Mouse (Mus musculus) heart, adult 2 months (tissue): Measurements from ENCODE around the gene Rgs3. TPM values are rescaled to one million over a fixed set of nuclear protein-coding genes. Genes with fewer than 3 reads are reported as not detected.
A peak's percentile ranks its signal among the peaks of the same experiment; 100 is the strongest.

Experiments used
- DNase-seq, 2 experiments: peaks; one replicate each; pipeline ENCODE4 v3.0.0; 2021
- H3K27ac ChIP-seq: fragments of 200-600 bp; 2 replicates; pipeline ENCODE4 v1.8.1; 2022
- H3K27me3 ChIP-seq: fragments of 200-500 bp; 2 replicates; pipeline ENCODE4 v1.6.1; 2012; ENCODE audit warnings: mild to moderate bottlenecking, low read length, inconsistent platforms, mixed read lengths; ENCODE audit not compliant: control insufficient read depth, insufficient read depth
- H3K36me3 ChIP-seq: fragments of 200-500 bp; 2 replicates; pipeline ENCODE4 v1.6.1; 2012; ENCODE audit warnings: low read length, inconsistent platforms; ENCODE audit not compliant: control insufficient read depth, insufficient read depth
- H3K4me1 ChIP-seq: fragments of 200-500 bp; 2 replicates; pipeline ENCODE4 v1.6.1; 2011; ENCODE audit warnings: low read length; ENCODE audit not compliant: control insufficient read depth, insufficient read depth
- H3K4me3 ChIP-seq: fragments of 200-600 bp; 2 replicates; pipeline ENCODE4 v1.8.1; 2022
- H3K79me2 ChIP-seq: fragments of 200-500 bp; replicated peaks from 2 replicates; pipeline ENCODE4 v1.6.1; 2012; ENCODE audit warnings: mild to moderate bottlenecking, inconsistent platforms, low read length, moderate library complexity, mixed read lengths; ENCODE audit not compliant: control insufficient read depth, insufficient read depth
- H3K9ac ChIP-seq: fragments of 200-500 bp; 2 replicates; pipeline ENCODE4 v1.6.1; 2012; ENCODE audit warnings: low read depth, mild to moderate bottlenecking, control low read depth, inconsistent platforms, low read length, mixed read lengths
- CTCF ChIP-seq: fragments of 200-600 bp; IDR thresholded peaks from 2 replicates; pipeline ENCODE4 v1.8.1; 2022; ENCODE audit warnings: antibody characterized with exemption, mild to moderate bottlenecking, moderate library complexity
- EP300 ChIP-seq: fragments of 200-500 bp; IDR thresholded peaks from 2 replicates; pipeline ENCODE4 v1.6.1; 2011; ENCODE audit warnings: low read depth, low read length, control low read depth; ENCODE audit not compliant: insufficient read depth
- POLR2A ChIP-seq: fragments of 200-500 bp; IDR thresholded peaks from 2 replicates; pipeline ENCODE4 v1.6.1; 2011; ENCODE audit warnings: mild to moderate bottlenecking, low read depth, low read length, control low read depth; ENCODE audit not compliant: insufficient read depth
- WGBS: fragments of 180-500 bp; shearing (Covaris S2); methylation state at CpG from one replicate; pipeline ENCODE4 v1.1.7; 2018; 5-methylcytosine and 5-hydroxymethylcytosine counted together
- intact Hi-C: fragments of 180-260 bp; cut with DNase I; formaldehyde crosslinking; loops from one replicate; pipeline ENCODE4 v1.15.1; 2025
- polyA plus RNA-seq: library from polyadenylated mRNA; depleted of rRNA; stranded (reverse); fragments of >200 nt; gene quantifications from 2 replicates; pipeline ENCODE4 v1.2.3, GENCODE M21; 2012
- total RNA-seq, 2 experiments: library from RNA; stranded (reverse); gene quantifications; 2 replicates each; pipeline ENCODE4 v1.2.3; 2021

Rgs3 gene
- total and polyA plus RNA-seq, 3 experiments, result 23.5 to 48.1 (median 33.7) TPM

DNA sequence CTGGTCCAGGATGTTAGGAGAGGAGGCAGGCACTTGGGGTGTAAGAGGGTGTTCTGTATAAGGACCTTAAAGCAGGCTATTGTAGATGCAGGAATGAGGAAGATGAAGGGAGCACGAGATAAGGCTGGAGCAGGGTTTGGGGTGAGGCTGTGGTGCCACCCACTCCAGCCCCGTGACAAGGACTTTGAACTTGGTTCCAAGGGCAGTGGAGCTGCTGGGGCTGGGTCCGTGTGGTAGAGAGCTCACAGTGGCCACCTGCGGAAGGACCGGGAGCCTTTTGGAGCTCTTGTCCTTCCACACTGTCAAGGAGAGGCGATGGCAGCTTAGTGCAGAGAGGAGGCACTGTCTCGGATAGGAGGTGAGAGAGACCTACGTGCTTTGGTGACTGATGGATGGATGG, 109.0 kb downstream of the Rgs3 start:
- DNase-seq, result no peak
- no peak for TF ChIP-seq POLR2A
- TF ChIP-seq EP300, result no peak
- no peak for TF ChIP-seq CTCF
- intact Hi-C loops, result no loop called here
- no peak overlapping the region for H3K27ac ChIP-seq
- no peak overlapping the region for H3K4me3 ChIP-seq
- no peaks in the 10 kb centered on the region for H3K79me2 ChIP-seq
- H3K4me1 ChIP-seq, result peaks cover 24% of the 10 kb centered on the region
- no peaks in the 10 kb centered on the region for H3K27me3 ChIP-seq
- WGBS, result 93% methylated on average over 8 of the region's 8 CpGs
- peaks cover 2% of the 10 kb centered on the region; the same call in 1 of the 2 replicates for H3K36me3 ChIP-seq
- H3K9ac ChIP-seq, result no peak overlapping the region

DNA sequence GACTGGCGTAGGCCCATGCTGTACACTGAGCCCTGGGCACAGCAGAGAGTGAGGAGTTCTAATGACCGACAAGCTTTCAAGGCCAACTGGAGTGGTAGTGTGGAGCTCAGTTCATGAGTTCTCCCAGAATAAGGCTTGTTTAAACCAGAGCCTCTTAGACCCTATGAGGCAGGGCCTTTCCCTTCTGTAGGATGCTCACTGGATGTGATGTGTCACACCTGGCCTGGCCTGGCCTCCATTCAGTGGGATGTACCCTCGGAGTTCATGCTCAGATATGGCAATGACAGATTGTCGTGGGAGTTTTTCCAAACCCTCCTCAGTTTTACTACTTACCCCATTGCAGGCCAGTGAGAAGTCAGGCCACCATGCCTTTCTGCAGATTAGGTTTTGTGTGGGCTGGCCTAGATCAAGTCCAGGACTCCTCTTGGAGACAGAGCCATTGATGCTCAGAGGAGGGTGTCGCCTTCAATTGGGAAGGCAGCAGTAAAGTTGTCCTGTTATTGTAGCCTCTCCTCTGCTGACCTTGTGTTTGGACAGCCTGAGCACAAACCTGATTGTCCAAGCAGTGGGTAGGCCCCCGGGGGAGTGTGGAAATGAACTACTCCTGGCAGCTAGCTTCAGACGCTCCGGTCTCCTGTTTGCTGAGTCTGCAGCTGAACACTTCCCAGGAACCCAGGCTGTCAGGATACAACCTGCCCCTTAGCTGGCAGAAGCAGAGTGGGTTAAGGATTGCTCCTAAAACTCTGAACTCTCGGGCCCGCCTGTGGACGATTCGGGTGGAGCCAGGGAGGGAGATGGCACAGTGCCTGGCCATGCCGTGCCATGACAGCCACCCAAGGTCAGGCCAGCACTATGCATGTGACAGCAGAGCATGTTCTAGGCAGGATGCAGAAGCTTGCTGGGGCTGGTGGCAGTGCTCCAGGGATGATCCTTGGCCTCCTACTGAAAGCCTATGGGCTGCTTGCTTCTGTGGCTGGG, 109.7 kb downstream of the Rgs3 start:
- peak overlapping the region; percentile 17; the same call in 1 of the 2 replicates for H3K27ac ChIP-seq
- H3K27me3 ChIP-seq, result no peaks in the 10 kb centered on the region
- peak; percentile 71 to 74 for DNase-seq
- TF ChIP-seq POLR2A (no peak), CTCF (0 out of 2 replicates have a peak, but pooled peaks have one; percentile 9), EP300 (0 out of 2 replicates have a peak, but pooled peaks have one; percentile 18)
- WGBS, result 31% methylated on average over 13 of the region's 13 CpGs
- peak overlapping the region; percentile 15; the same call in 1 of the 2 replicates for H3K9ac ChIP-seq
- peaks cover 2% of the 10 kb centered on the region; the same call in 1 of the 2 replicates for H3K36me3 ChIP-seq
- no peaks in the 10 kb centered on the region for H3K79me2 ChIP-seq
- intact Hi-C loops, result no loop called here
- no peak overlapping the region for H3K4me3 ChIP-seq
- H3K4me1 ChIP-seq, result peaks cover 19% of the 10 kb centered on the region

DNA sequence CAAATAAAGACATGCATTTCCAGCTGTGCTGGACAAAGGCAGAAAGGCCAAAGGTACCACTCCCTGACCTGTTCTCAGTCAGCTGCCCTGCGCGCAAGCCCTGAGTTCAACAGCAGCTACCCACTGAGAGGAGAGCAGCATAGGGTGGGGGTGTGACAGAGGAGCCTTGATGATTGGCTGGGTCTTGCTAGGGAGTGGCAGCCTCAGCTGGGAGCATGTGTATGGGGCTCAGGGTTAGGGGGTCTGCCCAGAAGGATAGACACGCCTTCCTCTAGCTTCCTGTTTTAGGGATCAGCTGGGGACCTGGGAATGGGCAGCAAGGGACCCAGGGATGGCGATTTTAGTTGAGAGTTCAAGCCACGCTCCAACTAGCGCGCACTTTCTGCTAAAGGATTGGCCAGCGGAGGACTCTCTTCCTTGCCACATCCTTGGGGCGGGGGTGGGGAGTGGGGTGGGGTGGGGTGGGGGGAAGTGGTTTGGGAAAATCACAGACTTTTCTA, 113.9 kb downstream of the Rgs3 start:
- intact Hi-C loops, result no loop called here
- Histone ChIP-seq H3K9ac (no peak overlapping the region), H3K36me3 (no peaks in the 10 kb centered on the region), H3K4me1 (peaks cover 12% of the 10 kb centered on the region), H3K4me3 (peak overlapping the region; percentile 48; the same call in 1 of the 2 replicates), H3K79me2 (no peaks in the 10 kb centered on the region; the same call in 1 of the 2 replicates), H3K27ac (no peak overlapping the region), H3K27me3 (no peaks in the 10 kb centered on the region)
- no peak for DNase-seq
- 53% methylated on average over 9 of the region's 9 CpGs for WGBS
- TF ChIP-seq POLR2A, result no peak

DNA sequence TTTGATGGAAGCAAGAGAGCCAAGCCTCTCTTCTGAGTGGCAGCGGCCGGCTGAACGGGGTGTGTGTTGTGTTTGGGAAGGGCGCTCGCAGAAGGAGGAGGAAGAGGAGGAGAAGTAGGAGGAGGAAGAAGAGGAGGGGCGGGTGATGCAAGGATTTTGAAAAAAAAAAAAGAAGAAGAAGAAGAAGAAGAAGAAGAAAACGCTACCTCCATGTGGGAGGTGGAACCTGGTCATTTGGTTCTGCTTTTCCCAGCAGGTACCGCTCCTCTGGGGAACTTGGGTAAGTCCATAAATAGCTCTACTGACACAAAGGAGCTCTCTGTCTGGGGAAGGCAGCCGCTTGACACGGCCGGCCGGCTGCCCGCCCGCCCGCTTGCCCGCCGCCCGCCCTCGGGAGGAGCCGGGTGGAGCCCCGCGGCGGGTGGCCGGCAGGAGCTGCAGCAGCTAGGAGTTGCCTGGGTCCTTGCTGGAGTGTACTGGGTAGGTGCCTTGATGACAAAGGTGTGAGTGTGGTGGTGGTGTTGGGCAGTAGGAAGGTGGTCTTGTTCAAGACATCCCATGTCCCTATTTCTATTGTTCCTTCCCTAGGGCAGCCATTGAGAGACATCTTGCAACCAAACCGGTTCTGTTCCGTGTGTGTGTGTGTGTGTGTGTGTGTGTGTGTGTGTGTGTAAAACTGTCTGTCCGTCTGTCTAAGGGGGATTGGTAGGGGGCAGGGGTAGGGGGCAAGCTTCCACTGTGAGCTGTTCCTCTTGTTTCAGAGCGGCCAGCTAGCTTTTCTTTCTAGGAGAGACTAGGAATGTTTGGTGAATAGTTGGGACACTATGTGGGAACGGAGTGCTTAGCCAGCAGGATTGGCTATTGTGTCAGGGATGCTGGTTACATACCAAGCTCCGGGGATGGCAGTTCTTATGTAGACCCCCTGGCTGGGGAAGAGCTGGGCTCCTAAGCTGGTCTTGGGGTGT, 114.7 kb downstream of the Rgs3 start:
- Histone ChIP-seq H3K27me3 (no peaks in the 10 kb centered on the region), H3K36me3 (no peaks in the 10 kb centered on the region), H3K79me2 (no peaks in the 10 kb centered on the region; the same call in 1 of the 2 replicates), H3K4me3 (peak overlapping the region; percentile 48), H3K4me1 (peaks cover 7% of the 10 kb centered on the region), H3K27ac (peak overlapping the region; percentile 37), H3K9ac (peak overlapping the region; percentile 71)
- TF ChIP-seq EP300, result no peak
- TF ChIP-seq POLR2A, result no peak
- TF ChIP-seq CTCF, result no peak
- intact Hi-C loops, result no loop called here
- WGBS, result 20% methylated on average over 30 of the region's 30 CpGs
- DNase-seq, result peak; percentile 55 to 65

DNA sequence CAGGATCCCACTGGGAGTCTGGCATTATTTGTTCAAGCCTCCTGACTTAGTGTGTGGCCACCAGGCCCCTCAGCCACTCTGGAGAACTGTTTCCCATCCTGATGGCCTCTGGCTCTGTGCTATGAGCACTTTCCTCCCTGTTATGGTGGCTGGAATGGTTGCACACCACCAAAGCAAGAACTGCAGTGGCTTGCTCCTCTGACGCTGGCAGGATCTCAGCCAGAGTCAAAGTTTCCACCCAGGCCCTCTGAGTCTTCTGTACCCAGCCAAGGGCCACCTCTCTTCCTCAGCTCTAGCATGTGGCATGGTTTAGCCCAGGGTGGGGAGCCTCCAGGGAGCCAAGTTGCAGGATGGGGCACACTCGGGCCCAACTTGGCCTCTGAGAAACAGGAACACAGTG, 115.7 kb downstream of the Rgs3 start:
- no peaks in the 10 kb centered on the region; the same call in 1 of the 2 replicates for H3K79me2 ChIP-seq
- 73% methylated on average over 2 of the region's 2 CpGs for WGBS

More for the DNA sequence above, 115.7 kb downstream of the Rgs3 start:
- no peak for DNase-seq
- H3K27ac ChIP-seq, result peak overlapping the region; percentile 0; the same call in 1 of the 2 replicates
- H3K27me3 ChIP-seq, result no peaks in the 10 kb centered on the region
- no peak overlapping the region for H3K9ac ChIP-seq
- no peaks in the 10 kb centered on the region for H3K4me1 ChIP-seq
- no peak overlapping the region for H3K4me3 ChIP-seq
- intact Hi-C loops, result no loop called here
- no peaks in the 10 kb centered on the region for H3K36me3 ChIP-seq
- TF ChIP-seq CTCF (no peak), POLR2A (no peak)
